Mouse (Mus musculus) megakaryocyte, embryonic 14.5 days (primary cell): ENCODE data around the gene Unc5c.

Source experiments
- FLI1 ChIP-seq: IDR thresholded peaks from 2 replicates; pipeline ENCODE4 v1.6.1; 2012; ENCODE audit warnings: low read length, inconsistent platforms, mixed read lengths
- GATA1 ChIP-seq: IDR thresholded peaks from 3 replicates; pipeline ENCODE4 v1.6.1; 2012; ENCODE audit warnings: mixed read lengths, low read length, inconsistent platforms, borderline replicate concordance

- TF ChIP-seq GATA1 (no peak), FLI1 (no peak)
Measured at GRCm38 (mm10) chr3:141797789-141798188, 332.8 kb downstream of the Unc5c start.
